Mouse (Mus musculus): ENCODE data around the gene Gm21988.

GRCm38 (mm10) chr11:70192157-70192556 lies 47.5 kb downstream of the Gm21988 start:
- TF ChIP-seq POLR2A (IDR thresholded peaks at IDR 0.05; ENCODE audit: borderline replicate concordance, low read depth, low read length) (no peak), CTCF (IDR thresholded peaks at IDR 0.05; ENCODE audit: low read depth, low read length) (no peak)

Data from bone marrow macrophage, adult 2 months (primary cell).